Mouse (Mus musculus) ZHBTc4 (cell line): ENCODE measurements around the gene Ttc17.

ENCODE experiments used
- DNase-seq: peaks from one replicate; pipeline ENCODE4 v3.0.0-alpha.2; 2011; ENCODE audit warnings: low read depth, low spot score

Gene Ttc17

GRCm38 (mm10) chr2:94297467-94297866, 109.0 kb downstream of the Ttc17 start:
- no peak for DNase-seq

DNA sequence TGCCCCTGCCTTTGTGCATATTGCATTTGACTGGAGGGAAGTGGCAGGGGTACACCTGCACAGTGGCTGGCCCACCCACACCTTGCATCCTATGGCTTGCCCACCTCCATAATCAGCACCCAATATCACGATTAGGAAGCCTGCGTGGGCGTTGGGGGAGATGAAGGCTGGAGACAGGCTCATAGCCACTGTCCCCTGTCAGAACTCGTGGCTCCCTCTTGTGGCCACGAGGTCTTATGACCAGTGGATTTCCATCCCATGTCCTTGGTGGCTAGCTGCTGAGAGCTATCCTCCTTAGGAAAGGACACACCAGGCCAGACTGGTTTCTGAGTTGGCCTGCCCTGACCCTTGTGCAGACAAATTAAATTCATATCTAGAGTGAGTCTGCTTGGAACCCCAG, 116.0 kb downstream of the Ttc17 start:
- DNase-seq: peak; percentile 74

DNA sequence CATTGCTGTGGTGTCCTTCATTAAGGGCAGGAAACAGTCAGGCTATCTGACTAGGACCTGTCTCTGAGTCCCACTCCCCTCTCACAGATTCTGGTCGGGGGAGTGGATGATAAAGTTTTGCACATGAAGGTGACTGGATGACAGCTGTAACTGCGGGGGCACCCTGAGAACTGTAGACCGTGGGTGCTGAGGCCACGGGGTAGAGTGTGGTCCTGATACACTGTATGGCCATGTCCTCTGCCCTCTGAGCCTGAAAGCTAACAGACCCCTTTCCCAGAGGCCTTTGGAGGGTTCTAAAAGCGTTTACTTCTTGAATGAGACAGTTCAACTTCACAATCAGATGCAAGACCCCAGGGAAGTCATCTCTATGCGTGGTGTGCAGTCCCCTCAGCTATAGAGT, 116.8 kb downstream of the Ttc17 start:
- no peak for DNase-seq

DNA sequence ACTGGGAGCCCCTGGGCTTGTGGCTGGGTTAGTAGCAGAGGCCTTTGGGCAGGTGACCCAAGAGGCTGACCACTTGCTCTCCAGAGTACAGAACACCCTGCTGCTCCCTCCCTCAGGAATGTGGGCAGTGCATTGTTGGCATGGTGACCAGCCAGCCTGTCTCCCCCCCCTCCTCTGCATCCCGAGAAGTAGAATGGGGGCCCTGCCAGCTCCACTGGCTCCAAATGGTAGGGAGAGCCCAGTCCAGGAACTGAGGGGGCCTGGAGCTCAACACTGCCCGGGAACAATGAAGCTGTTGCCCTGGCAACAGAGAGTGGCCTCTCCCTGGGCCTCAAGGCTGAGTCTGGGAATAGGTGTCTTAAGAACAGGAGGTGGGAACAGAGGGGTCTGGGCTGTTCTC, 117.3 kb downstream of the Ttc17 start:
- no peak for DNase-seq

GRCm38 (mm10) chr2:94288086-94288485, 118.4 kb downstream of the Ttc17 start:
- DNase-seq: no peak

DNA sequence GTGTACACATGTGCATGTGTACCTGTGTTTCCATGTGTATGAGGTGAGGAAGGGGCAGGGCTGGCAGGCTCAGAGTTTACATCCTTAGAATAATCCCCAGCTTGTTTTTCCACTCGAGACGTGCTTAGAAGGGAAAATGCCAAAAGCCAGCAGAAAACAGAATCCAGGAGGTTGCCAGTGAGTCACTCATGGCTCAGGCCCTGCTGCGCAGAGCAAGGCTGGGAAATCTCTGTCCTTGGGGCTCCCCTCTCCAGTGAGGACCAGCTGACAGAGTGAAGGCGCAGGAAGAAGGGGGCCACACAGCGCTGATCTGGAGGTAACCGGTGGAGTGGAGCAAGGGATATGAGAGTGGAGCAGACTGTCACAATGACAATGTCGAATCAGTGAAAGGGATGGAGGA, 119.1 kb downstream of the Ttc17 start:
- DNase-seq: no peak

- DNase-seq: no peak
Observed at GRCm38 (mm10) chr2:94283526-94283925, 123.0 kb downstream of the Ttc17 start.

- no peak for DNase-seq
Observed at GRCm38 (mm10) chr2:94279596-94279995, 126.9 kb downstream of the Ttc17 start.

DNA sequence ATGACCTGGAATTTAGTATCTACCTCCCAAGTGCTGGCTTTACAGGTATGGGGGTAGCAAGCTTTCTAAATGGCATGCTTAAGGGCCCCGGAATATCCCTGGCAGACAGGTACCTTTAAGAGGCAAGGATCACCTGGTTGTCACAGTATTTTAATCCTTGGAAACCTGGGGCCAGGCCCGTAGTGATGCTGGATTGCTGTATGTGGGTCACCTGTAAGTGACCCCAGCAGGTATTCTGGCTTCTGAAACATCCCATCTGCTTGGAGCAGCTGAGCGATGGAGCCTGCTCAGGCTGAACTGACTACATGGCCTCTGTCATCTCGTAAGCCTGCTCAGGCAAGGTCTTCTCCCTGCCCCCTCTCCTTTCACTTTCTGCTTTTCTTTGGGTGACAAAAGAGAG, 130.4 kb downstream of the Ttc17 start:
- DNase-seq: no peak

GRCm38 (mm10) chr2:94275658-94276057, 130.8 kb downstream of the Ttc17 start:
- DNase-seq: no peak

GRCm38 (mm10) chr2:94273154-94274021, 133.1 kb downstream of the Ttc17 start:
- DNase-seq: peak; percentile 68

GRCm38 (mm10) chr2:94271176-94271575, 135.3 kb downstream of the Ttc17 start:
- no peak for DNase-seq

GRCm38 (mm10) chr2:94268835-94269234, 137.7 kb downstream of the Ttc17 start:
- no peak for DNase-seq

GRCm38 (mm10) chr2:94267213-94267850, 139.2 kb downstream of the Ttc17 start:
- no peak for DNase-seq

DNA sequence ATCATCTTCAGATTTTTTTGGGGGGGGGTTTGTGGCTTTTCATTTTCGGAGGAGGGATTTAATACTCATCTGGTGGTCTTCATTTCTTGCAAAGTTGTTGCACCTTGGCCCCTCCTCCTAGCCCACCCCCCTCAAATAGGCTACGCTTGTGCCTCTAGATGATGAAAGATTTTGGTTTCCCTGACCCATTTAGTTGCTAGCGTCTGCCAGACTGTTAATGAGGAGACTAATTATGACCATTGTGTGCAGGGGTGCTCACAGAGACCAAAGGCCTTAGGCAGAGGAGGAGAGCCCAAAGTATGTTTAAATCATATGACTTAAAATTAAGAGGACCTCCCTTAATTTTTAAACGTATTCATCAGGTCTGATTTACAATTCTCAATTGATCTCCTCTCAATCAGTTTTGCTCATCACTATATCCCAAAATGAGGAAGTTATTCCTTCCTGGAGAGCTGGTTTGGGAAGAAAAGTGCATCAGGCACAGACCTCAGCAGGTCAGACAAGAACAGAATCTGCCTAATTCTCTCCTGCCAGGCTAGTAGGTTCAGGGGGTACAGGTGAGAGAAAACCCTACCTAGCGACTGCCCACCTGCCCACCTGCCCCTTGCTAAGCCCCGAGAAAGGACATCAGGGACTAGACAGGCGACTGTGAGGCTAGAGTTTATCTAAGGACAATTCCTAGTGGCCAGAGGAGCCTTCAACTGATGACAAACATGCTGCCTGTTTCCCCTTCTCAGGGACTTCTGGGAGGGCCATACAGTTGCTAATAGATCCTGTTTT, 139.9 kb downstream of the Ttc17 start:
- no peak for DNase-seq

DNA sequence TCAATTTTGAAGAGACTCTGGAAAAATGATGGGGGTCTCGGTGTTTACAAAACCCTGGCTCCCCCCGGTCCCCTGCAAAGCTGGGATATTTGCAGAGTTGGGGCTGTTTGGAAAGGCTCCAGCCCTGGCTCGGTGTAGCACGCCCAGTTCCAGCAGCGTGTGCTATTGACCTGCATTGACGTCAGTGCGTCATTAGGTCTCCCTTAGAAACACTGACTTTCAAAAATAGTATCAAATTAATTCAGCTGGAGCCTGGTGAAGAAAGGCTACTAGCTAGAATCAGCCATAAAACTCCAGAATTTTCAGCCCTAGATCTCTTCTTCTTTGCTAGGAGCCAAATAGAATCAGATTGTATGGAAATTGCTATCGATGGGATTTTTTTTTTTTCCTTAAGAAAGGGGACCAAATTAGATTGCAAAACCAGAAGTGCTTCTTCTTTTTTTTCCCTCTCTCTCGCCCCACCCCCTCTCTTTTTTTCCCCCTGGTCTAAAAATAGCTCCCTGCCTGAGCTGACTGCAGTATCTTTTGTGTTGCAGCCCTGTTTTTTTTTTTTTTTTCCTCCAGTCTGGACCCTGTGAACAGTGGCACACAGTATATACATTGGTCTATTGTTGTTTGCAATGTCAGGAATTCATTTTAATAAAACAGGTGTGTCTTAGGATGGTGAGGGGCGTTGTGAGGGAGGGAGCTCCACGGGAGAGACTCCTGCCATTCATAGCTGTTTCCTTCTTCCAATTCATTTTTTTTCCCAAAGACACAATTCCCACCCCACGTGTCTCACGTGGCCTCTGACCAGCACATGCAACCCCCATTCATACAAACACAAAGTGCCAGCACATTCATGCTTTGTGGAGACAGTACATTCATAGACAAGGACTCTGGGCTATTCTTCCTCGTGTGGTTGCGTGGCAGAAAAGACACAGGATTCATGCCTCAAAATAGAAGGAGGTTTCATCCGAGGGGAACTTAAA, 141.0 kb downstream of the Ttc17 start:
- no peak for DNase-seq

GRCm38 (mm10) chr2:94264631-94265098, 141.8 kb downstream of the Ttc17 start:
- DNase-seq: no peak

DNA sequence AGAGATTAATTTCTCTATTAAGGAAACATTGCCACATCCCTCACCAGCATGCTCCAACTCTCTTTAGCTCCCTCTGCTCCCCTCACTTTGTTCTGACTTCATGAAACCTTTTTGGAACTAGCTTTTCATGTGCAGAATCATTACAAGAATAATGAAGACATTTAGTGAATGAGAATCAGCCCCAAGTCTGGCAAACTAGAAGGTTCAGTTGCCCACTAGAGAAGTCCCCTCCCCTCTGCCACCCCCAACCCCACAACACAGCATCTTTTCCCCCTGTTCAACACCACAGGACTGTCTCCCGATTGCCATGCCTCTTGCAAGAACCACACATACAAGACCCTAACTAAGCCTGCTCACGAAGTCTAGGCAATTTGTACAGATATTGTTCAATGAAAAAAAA, 142.5 kb downstream of the Ttc17 start:
- no peak for DNase-seq

DNA sequence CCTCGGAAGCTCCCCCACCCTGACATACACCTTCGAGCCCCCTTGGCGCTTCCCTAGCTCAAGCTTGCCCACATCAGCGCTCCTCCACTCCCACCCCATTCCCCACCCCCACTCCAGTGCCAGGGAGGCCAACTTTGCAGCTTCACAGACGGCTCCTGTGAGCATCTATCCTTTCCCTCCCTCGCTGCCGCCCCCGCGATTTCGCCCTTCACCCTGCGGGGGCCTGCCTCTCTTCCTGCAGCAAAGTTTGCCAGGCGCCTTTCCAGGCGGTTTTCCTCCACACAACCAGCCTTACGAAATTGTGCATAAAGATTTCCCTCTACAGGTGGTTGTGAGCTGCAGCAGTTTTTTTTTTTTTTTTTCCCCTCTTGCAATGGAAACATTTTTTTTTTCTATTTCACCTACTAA, 143.0 kb downstream of the Ttc17 start:
- DNase-seq: peak; percentile 17

DNA sequence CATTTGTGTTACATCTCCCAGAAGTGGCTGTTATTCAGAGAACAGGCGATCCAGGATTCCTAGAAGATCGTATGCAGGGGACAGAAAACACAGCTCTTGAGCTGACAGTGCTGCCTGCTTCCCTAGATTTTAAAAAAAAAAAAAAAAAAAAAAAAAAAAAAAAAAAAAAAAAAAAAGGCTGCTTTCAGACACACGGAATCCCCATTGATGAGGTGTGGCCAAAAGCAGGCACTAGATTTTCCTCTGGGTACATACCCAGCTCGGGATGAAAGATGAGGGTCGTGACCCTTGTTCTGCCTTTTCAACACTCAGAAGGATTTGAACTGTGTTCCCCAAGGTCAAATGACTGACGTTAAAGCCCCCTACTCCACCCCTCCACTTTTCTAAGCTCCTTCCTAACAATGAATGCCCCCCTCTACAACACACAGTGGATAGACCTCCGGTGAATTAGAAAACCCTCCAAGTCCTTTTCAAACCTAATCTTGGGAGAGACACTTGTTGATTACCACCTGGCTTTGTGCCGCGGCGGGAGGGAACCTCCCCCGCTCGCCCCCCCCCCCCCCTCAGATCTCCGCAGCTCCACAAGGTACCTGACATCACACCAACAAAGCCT, 143.5 kb downstream of the Ttc17 start:
- no peak for DNase-seq

- DNase-seq: peak; percentile 35
Observed at GRCm38 (mm10) chr2:94254102-94254501, 152.4 kb downstream of the Ttc17 start.
